ENCODE assay signal across 8 mouse cellular contexts in the genomic region with DNA sequence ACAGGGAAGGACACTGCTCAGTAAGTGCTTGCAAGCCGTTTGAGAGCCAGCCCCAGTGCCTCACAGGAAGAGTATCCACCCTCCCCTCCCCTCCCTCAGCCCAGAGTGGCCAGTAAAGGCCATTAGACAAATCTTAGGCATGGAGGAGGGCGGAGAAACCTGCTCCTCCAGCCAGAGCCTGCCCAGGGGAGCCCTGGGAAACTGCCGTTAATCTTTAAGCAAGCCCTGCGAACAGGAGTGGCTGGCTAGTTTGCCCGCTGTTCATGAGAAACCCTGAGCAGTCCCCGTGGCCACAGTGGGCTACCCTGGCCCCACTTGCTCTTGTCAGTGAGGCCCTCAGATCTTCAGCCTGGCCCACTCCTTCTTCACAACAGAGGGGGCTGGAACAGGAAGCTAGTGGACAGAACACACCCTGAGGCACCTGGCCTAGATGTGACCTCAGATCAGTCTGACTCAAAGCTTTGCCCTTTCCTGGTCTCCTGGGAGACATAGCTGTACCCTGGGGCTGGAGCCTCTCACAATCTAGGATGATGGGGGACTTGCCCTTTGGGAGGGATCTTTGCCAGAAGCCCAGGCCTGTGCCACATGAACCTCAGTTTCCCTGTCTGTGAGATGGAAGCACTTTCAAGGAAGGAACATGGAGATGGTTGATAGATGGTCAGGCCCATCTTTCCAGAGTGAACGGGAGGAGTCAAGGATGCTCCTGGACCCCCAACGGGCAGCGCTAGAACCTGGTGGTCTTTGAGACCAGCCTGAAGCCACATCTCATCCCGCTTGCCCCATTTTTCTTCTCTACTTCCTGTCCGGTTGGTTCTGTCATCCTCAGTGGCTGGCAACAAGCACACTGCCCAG. TPM values are rescaled to one million over a fixed set of nuclear protein-coding genes. Genes with fewer than 3 reads are reported as not detected.
DNase-seq lines count a peak whose midpoint lies in the region; ATAC-seq and TF ChIP-seq lines count a peak whose summit lies in the region.

No protein-coding gene starts in this region.

- DNase-seq in adrenal gland, postnatal 10 days, result peak; percentile 42
- no peak for DNase-seq in adrenal gland, postnatal 25 days
- DNase-seq in limb, embryonic 14.5 days (ENCODE audit: low spot score), result peak; percentile 43
- DNase-seq in testis, postnatal 14 days (ENCODE audit: low spot score), result no peak

- H3K36me3 ChIP-seq in embryonic facial prominence, embryonic 13.5 days, result peaks cover 9% of the 10 kb centered on the region
- H3K36me3 ChIP-seq in hindbrain, embryonic 13.5 days, result peaks cover 8% of the 10 kb centered on the region
- H3K36me3 ChIP-seq in limb, embryonic 14.5 days (ENCODE audit: control insufficient read depth, insufficient read depth, low read length), result peaks cover 8% of the 10 kb centered on the region
- H3K36me3 ChIP-seq in midbrain, embryonic 16.5 days (ENCODE audit: control insufficient read depth, insufficient read depth, low read length), result no peaks in the 10 kb centered on the region

- 43% methylated on average over 11 of the region's 11 CpGs for WGBS in embryonic facial prominence, embryonic 13.5 days
- 48% methylated on average over 11 of the region's 11 CpGs for WGBS in hindbrain, embryonic 13.5 days
- 42% methylated on average over 11 of the region's 11 CpGs for WGBS in limb, embryonic 14.5 days
- 47% methylated on average over 11 of the region's 11 CpGs for WGBS in midbrain, embryonic 16.5 days

- no peak for TF ChIP-seq POLR2A in limb, embryonic 14.5 days (IDR thresholded peaks at IDR 0.05; ENCODE audit: borderline replicate concordance, extremely low read depth, insufficient read depth, insufficient read length)

- peak overlapping the region; percentile 89 for H3K4me3 ChIP-seq in embryonic facial prominence, embryonic 13.5 days
- H3K4me3 ChIP-seq in hindbrain, embryonic 13.5 days, result peak overlapping the region; percentile 87
- peak overlapping the region; percentile 87 for H3K4me3 ChIP-seq in limb, embryonic 14.5 days (replicated peaks; ENCODE audit: low read length)
- H3K4me3 ChIP-seq in midbrain, embryonic 16.5 days (ENCODE audit: low read depth, low read length), result peak overlapping the region; percentile 77

- peaks cover 66% of the 10 kb centered on the region for H3K4me1 ChIP-seq in embryonic facial prominence, embryonic 13.5 days
- peaks cover 62% of the 10 kb centered on the region for H3K4me1 ChIP-seq in hindbrain, embryonic 13.5 days (replicated peaks)
- H3K4me1 ChIP-seq in limb, embryonic 14.5 days (ENCODE audit: control insufficient read depth, insufficient read depth, low read length), result peaks cover 35% of the 10 kb centered on the region
- peaks cover 46% of the 10 kb centered on the region for H3K4me1 ChIP-seq in midbrain, embryonic 16.5 days (ENCODE audit: control insufficient read depth, insufficient read depth, low read length)

- H3K27me3 ChIP-seq in embryonic facial prominence, embryonic 13.5 days, result no peaks in the 10 kb centered on the region
- H3K27me3 ChIP-seq in hindbrain, embryonic 13.5 days, result no peaks in the 10 kb centered on the region
- H3K27me3 ChIP-seq in limb, embryonic 14.5 days (ENCODE audit: control insufficient read depth, insufficient read depth, low read length), result no peaks in the 10 kb centered on the region
- H3K27me3 ChIP-seq in midbrain, embryonic 16.5 days (ENCODE audit: control insufficient read depth, insufficient read depth, low read depth, low read length), result no peaks in the 10 kb centered on the region

- H3K9ac ChIP-seq in embryonic facial prominence, embryonic 13.5 days, result peak overlapping the region; percentile 99
- H3K9ac ChIP-seq in hindbrain, embryonic 13.5 days, result peak overlapping the region; percentile 99
- peak overlapping the region; percentile 99 for H3K9ac ChIP-seq in limb, embryonic 14.5 days (ENCODE audit: low read depth, low read length, severe bottlenecking)
- H3K9ac ChIP-seq in midbrain, embryonic 16.5 days (ENCODE audit: low read depth, low read length), result peak overlapping the region; percentile 98

- peak overlapping the region; percentile 82 for H3K4me2 ChIP-seq in embryonic facial prominence, embryonic 13.5 days
- peak overlapping the region; percentile 86 for H3K4me2 ChIP-seq in hindbrain, embryonic 13.5 days
- H3K4me2 ChIP-seq in limb, embryonic 14.5 days (replicated peaks; ENCODE audit: low read depth, low read length, severe bottlenecking), result peak overlapping the region; percentile 78
- H3K4me2 ChIP-seq in midbrain, embryonic 16.5 days (ENCODE audit: low read length), result peak overlapping the region; percentile 88

- peak overlapping the region; percentile 96 for H3K27ac ChIP-seq in embryonic facial prominence, embryonic 13.5 days
- peak overlapping the region; percentile 95 for H3K27ac ChIP-seq in hindbrain, embryonic 13.5 days
- peak overlapping the region; percentile 94; the same call in 1 of the 2 replicates for H3K27ac ChIP-seq in limb, embryonic 14.5 days (replicated peaks; ENCODE audit: low read depth, low read length)
- H3K27ac ChIP-seq in midbrain, embryonic 16.5 days (ENCODE audit: low read length), result peak overlapping the region; percentile 91

- no peak for ATAC-seq in embryonic facial prominence, embryonic 13.5 days (ENCODE audit: insufficient number of reproducible peaks, insufficient read depth, low FRiP score, low TSS enrichment, low read depth)
- no peak for ATAC-seq in hindbrain, embryonic 13.5 days (ENCODE audit: low FRiP score)
- ATAC-seq in limb, embryonic 14.5 days (ENCODE audit: low FRiP score, low read depth), result no peak; the same call in 1 of the 2 replicates
- no peak for ATAC-seq in midbrain, embryonic 16.5 days
- ATAC-seq in activated CD4-positive, CD25-positive, alpha-beta regulatory T cell, adult 4 months, result no peak

- H3K9me3 ChIP-seq in embryonic facial prominence, embryonic 13.5 days, result no peaks in the 10 kb centered on the region
- no peaks in the 10 kb centered on the region for H3K9me3 ChIP-seq in hindbrain, embryonic 13.5 days
- no peaks in the 10 kb centered on the region for H3K9me3 ChIP-seq in limb, embryonic 14.5 days (ENCODE audit: control insufficient read depth, low read length)
- no peaks in the 10 kb centered on the region for H3K9me3 ChIP-seq in midbrain, embryonic 16.5 days (replicated peaks; ENCODE audit: control insufficient read depth, low read length, poor library complexity, severe bottlenecking)

RNA-seq across cellular contexts. Expression of a gene that starts 4.8 kb away (rescaled TPM):
- 10 to 100 TPM; 18.9 to 21.8 TPM for total RNA-seq in adrenal gland, postnatal 10 days (2021)
- total RNA-seq in adrenal gland, postnatal 25 days (2021), result 18.1 and 19.4 TPM in 2 replicates
- 21.5 and 22.1 TPM in 2 replicates for polyA plus RNA-seq in embryonic facial prominence, embryonic 13.5 days (2015; fragmentation: Nextera tagmentation; extraction: Ambion mirVana)
- 31.3 and 31.8 TPM in 2 replicates for polyA plus RNA-seq in hindbrain, embryonic 13.5 days (2015; fragmentation: Nextera tagmentation; extraction: Ambion mirVana)
- polyA plus RNA-seq in limb, embryonic 14.5 days (2012; rRNA removed), result 43.6 and 56.3 TPM in 2 replicates
- 15.9 and 17.2 TPM in 2 replicates for polyA plus RNA-seq in limb, embryonic 14.5 days (2014; fragmentation: Nextera tagmentation; extraction: Ambion mirVana)
- 32.5 and 33.2 TPM in 2 replicates for polyA plus RNA-seq in midbrain, embryonic 16.5 days (2015; fragmentation: Nextera tagmentation; extraction: Ambion mirVana)
- 1 to 10 TPM; 2.0 to 2.1 TPM for polyA plus RNA-seq in activated CD4-positive, CD25-positive, alpha-beta regulatory T cell, adult 4 months (2017; shearing (Covaris generic))

RNA-seq across cellular contexts. Expression of a gene that starts 55.7 kb away (rescaled TPM):
- total RNA-seq in adrenal gland, postnatal 10 days (2021), result 10 to 100 TPM; 34.8 to 35.7 TPM
- total RNA-seq in adrenal gland, postnatal 25 days (2021), result 32.3 and 34.6 TPM in 2 replicates
- polyA plus RNA-seq in embryonic facial prominence, embryonic 13.5 days (2015; fragmentation: Nextera tagmentation; extraction: Ambion mirVana), result 80.6 and 90.9 TPM in 2 replicates
- polyA plus RNA-seq in hindbrain, embryonic 13.5 days (2015; fragmentation: Nextera tagmentation; extraction: Ambion mirVana), result 91.7 and 95.8 TPM in 2 replicates
- polyA plus RNA-seq in limb, embryonic 14.5 days (2012; rRNA removed), result 80.4 and 82.3 TPM in 2 replicates
- polyA plus RNA-seq in limb, embryonic 14.5 days (2014; fragmentation: Nextera tagmentation; extraction: Ambion mirVana), result 47.1 and 52.8 TPM in 2 replicates
- polyA plus RNA-seq in midbrain, embryonic 16.5 days (2015; fragmentation: Nextera tagmentation; extraction: Ambion mirVana), result 94.6 and 111 TPM in 2 replicates
- 10 to 100 TPM; 30.7 to 54.6 TPM for polyA plus RNA-seq in activated CD4-positive, CD25-positive, alpha-beta regulatory T cell, adult 4 months (2017; shearing (Covaris generic))

Comparison
In these comparisons a context has a peak if more than half of its experiments do, and no peak if none do; other contexts are left out.
1. DNase-seq: peak in adrenal gland, postnatal 10 days (single experiment) and limb, embryonic 14.5 days (single experiment); none in adrenal gland, postnatal 25 days (single experiment) and testis, postnatal 14 days (single experiment).
2. Peak in every context shown above with its lines, with median percentiles within 50 percentile points of each other: H3K27ac ChIP-seq, H3K4me2 ChIP-seq, H3K4me3 ChIP-seq and H3K9ac ChIP-seq.